In genomic region chr14:59715695-59716442, GRCm38 (mm10) we compare ENCODE assay signal across 8 mouse cellular contexts.
DNase-seq lines count a peak whose midpoint lies in the region; ATAC-seq and TF ChIP-seq lines count a peak whose summit lies in the region.
"Had no signal": no experiment of that assay in that cellular context is flagged by ENCODE, and none has a peak within 500 bp of the region (broad histone marks: within the 10 kb centered on the region; RNA-seq: fewer than 3 reads in every experiment).

No protein-coding gene starts in this region.

- no peak overlapping the region for H3K9ac ChIP-seq in forebrain, embryonic 12.5 days
- no peak overlapping the region for H3K9ac ChIP-seq in midbrain, postnatal 0 days (replicated peaks; ENCODE audit: low read length, poor library complexity, severe bottlenecking)

- TF ChIP-seq CTCF in midbrain, postnatal 0 days (IDR thresholded peaks at IDR 0.05), result no peak

- 52% methylated on average over 13 of the region's 13 CpGs for WGBS in forebrain, embryonic 12.5 days
- WGBS in midbrain, postnatal 0 days, result 23% methylated on average over 13 of the region's 13 CpGs

- no peaks in the 10 kb centered on the region for H3K36me3 ChIP-seq in forebrain, embryonic 12.5 days (replicated peaks)
- H3K36me3 ChIP-seq in midbrain, postnatal 0 days (ENCODE audit: insufficient read depth, low read length), result no peaks in the 10 kb centered on the region

- peak; percentile 74; the same call in 1 of the 2 replicates for ATAC-seq in forebrain, embryonic 12.5 days (ENCODE audit: low FRiP score)
- ATAC-seq in midbrain, postnatal 0 days (ENCODE audit: low FRiP score), result peak; percentile 42

- peaks cover 16% of the 10 kb centered on the region for H3K4me1 ChIP-seq in forebrain, embryonic 12.5 days
- H3K4me1 ChIP-seq in midbrain, postnatal 0 days (ENCODE audit: insufficient read depth, low read length), result no peaks in the 10 kb centered on the region

- H3K27me3 ChIP-seq in forebrain, embryonic 12.5 days, result peaks cover 16% of the 10 kb centered on the region; the same call in 1 of the 2 replicates
- no peaks in the 10 kb centered on the region; the same call in 1 of the 2 replicates for H3K27me3 ChIP-seq in midbrain, postnatal 0 days (ENCODE audit: insufficient read depth, low read length)

- no peak overlapping the region for H3K4me3 ChIP-seq in forebrain, embryonic 12.5 days (replicated peaks)
- H3K4me3 ChIP-seq in midbrain, postnatal 0 days (ENCODE audit: low read depth, low read length), result no peak overlapping the region

- no peak overlapping the region for H3K4me2 ChIP-seq in forebrain, embryonic 12.5 days
- H3K4me2 ChIP-seq in midbrain, postnatal 0 days (ENCODE audit: low read depth, low read length, poor library complexity, severe bottlenecking), result peak overlapping the region; percentile 4; the same call in 1 of the 2 replicates

- H3K9me3 ChIP-seq in forebrain, embryonic 12.5 days, result no peaks in the 10 kb centered on the region
- H3K9me3 ChIP-seq in midbrain, postnatal 0 days (ENCODE audit: low read length), result no peaks in the 10 kb centered on the region

- H3K27ac ChIP-seq in forebrain, embryonic 12.5 days, result peak overlapping the region; percentile 42; the same call in 1 of the 2 replicates
- H3K27ac ChIP-seq in midbrain, postnatal 0 days (ENCODE audit: low read depth, low read length), result 0 out of 2 replicates have a peak overlapping the region, but pooled peaks have one; percentile 38

- peak; percentile 11 to 33 for DNase-seq in left cerebral cortex, adult 18-20 months (ENCODE audit: low spot score in 2 of 2)
- DNase-seq in left cerebral cortex, adult 11 months (ENCODE audit: low spot score), result no peak
- DNase-seq in layer of hippocampus, adult 9-11 months, result peak; percentile 67
- peak; percentile 26 for DNase-seq in midbrain, postnatal 0 days (ENCODE audit: low spot score)
- DNase-seq in urinary bladder, postnatal 36 days (ENCODE audit: low spot score in 2 of 2), result no peak
- DNase-seq in retina, embryonic 14.5 days (ENCODE audit: low spot score), result no peak
- DNase-seq: retina, postnatal 1 day had no signal

Comparison
In these comparisons a context has a peak if more than half of its experiments do, and no peak if none do; other contexts are left out.
1. DNase-seq: peak in left cerebral cortex, adult 18-20 months (2 of 2), layer of hippocampus, adult 9-11 months (single experiment) and midbrain, postnatal 0 days (single experiment); none in left cerebral cortex, adult 11 months (single experiment), urinary bladder, postnatal 36 days (0 of 2) and retina, embryonic 14.5 days (single experiment).